Mouse (Mus musculus) heart, adult 11 months (tissue): ENCODE data around the gene Tle1.

Source experiments
- DNase-seq: peaks from one replicate; pipeline ENCODE4 v3.0.0; 2022

Gene Tle1

GRCm38 (mm10) chr4:72200559-72201409 lies at the start of gene Tle1:
TSS of gene Tle1 (minus strand) at chr4:72200919.
- DNase-seq = peak; percentile 100

DNA sequence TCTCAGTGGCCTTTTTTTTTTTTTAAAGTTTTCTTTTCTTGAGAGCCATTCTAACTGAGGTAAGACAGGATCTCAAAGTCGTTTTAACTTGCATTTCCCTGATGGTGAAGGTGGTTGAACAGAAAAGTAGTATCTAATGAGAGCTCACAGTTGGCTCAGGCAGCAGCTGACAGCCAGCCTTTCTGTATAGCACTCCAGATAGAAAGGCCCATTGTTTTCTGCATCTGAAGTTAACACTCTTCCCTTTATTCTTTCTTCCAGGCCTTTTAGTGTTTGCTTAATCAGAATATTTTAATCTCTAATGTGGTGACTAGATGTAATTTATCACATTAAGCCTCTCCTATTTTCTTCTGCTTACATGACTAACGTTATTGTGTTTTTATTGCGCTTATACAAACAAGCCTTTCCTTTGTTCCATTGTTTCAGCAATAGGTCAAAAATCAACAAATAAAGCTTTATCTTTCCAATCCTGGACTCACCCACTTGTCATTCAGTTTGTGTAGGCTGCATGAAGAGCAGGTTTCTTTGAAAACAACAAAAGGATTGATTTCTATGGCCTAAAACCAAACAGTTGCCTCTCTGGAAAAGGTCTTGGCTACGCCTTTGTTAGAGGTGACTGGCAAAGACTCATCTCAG lies 33.0 kb upstream of the Tle1 start:
- DNase-seq = no peak

- no peak for DNase-seq
These were observed 31.5 kb upstream of the Tle1 start for GRCm38 (mm10) chr4:72232206-72232605.

DNA sequence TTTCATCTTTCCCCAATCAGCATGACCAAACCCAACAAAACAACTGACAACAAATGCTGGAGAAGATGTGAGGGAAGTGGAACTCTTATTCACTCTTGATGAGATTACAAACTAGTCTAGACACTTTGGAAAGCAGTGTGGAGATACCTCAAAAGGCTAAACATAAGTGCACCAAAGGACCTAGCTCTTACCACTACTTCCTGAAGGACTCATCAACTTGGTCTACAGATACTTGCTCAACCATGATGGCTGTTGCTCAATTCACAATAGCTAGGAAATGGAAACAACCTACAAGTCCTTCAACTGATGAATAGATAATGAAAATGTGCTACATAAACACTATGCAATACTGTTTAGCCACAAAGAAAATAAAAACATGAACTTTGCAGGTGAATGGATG lies 30.1 kb upstream of the Tle1 start:
- no peak for DNase-seq

- no peak for DNase-seq
These were observed 20.9 kb upstream of the Tle1 start for GRCm38 (mm10) chr4:72221629-72222028.

GRCm38 (mm10) chr4:72204420-72205045 lies 3.8 kb upstream of the Tle1 start:
- no peak for DNase-seq

GRCm38 (mm10) chr4:72201521-72201991 lies 837 bp upstream of the Tle1 start:
- DNase-seq = peak; percentile 93

- no peak for DNase-seq
These were observed 854 bp downstream of the Tle1 start for GRCm38 (mm10) chr4:72199571-72200558.

DNA sequence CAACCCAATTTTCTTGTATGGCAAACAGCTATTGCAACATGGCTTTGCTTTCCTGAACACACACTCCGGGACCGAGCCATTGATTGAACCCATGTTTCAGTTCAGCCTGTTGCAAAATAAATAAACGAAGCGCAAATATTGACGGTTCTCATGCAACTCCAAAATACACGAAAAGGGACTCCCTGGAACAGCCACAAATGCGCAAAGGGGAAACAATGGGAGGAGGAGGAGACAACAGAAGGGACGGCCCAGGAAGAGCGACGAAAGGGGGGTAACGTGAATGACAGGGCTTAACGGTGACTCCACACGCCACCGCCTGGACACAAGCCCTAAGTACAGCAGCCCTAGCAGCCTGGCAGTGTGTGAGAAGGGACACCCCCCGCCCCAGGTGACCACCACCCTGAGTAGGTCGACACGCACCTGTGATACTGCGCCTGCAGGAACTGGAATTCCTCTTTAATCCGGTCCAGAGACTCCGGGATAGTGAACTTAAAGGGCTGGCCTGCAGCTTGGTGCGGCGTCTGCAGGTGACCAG lies 1.8 kb downstream of the Tle1 start:
- DNase-seq = peak; percentile 99

- peak; percentile 89 for DNase-seq
These were observed 2.7 kb downstream of the Tle1 start for GRCm38 (mm10) chr4:72197888-72198605.

- peak; percentile 92 for DNase-seq
These were observed 5.4 kb downstream of the Tle1 start for GRCm38 (mm10) chr4:72195116-72195835.

- DNase-seq = no peak
These were observed 7.4 kb downstream of the Tle1 start for GRCm38 (mm10) chr4:72193276-72193675.

DNA sequence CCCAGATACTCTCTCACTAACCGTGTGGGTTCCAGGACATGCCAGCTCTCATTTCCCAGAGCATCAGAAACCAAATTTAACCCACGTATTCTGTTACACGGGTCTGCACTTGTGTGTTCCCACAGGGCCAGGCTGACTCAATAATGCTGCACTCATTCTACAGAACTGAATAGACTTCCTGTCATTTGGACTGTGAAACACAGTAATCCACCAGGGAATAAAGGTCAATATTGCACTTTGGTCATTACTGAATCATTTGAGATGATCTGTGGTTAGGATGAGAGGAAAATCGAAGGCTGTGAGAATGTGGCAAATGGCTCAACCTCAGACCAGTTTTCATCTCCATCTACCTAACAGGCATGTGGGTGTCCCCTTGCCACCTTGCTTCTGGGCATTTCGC lies 16.2 kb downstream of the Tle1 start:
- DNase-seq = no peak

DNA sequence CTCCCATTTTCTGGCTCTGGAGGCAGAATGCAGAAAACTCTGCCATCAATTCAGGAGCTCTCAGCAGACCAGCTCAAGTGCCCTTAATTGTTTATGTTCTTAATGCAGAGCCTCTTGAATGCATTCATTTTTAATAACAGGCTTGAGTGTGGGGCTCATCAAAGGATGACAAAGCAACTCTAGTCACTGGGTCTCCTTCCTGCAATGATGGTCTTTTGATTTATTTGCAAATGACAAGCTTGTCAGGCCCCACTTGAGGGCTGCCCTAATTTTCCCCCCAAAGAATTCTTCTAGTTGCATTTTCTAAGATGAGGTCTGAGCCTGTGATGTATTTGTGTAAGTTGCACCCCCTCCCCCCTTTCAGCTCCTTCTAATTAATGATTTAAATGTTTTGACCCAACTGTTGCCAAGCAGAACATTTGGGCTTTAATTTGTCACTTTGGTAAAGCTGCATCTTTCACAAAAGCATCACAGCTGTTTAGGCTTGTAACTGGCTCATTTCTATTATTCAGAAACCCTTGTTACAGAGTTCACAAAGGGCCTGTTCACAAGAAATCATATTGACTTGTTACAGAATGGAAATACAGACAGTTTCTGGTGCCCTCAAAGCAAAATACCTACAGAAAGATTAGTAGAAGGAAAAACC lies 18.3 kb downstream of the Tle1 start:
- DNase-seq = no peak

DNA sequence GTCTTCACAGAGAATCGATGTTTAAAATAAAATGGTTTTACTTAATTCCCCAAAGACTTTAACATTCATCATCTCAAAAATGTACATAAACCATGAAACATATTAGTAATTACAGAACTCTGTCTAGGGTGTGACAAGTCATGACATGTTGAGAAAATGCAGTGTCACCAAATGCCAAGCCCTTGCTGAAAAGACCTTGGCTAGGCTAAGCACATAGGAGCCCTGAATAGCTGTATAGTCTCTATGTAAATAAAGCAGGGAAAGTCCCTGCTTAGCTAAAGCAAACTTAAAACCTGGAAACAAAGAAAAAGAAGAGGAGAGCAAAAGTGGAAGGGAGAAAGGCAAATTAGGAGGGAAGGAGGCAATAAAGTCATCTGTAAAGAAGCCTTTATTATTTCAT lies 24.8 kb downstream of the Tle1 start:
- no peak for DNase-seq

DNA sequence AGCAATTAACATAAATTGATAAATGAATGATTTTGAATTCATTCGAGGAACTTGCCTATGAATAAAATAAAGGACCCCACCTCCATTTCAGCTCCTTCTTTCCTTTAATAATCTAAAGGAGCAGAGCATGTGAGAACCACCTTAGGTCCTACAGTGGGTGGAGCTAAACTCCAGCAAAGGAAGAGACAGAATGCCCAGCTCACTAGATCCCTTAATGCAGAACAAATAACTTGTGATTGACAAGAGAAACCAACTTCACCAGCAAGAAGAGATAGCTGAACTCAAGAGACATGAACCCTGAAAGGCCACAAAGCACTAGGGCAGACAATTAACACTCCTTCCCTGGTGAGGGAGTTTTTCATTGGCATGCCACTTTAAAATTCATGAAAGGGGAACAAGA lies 32.5 kb downstream of the Tle1 start:
- DNase-seq = no peak

DNA sequence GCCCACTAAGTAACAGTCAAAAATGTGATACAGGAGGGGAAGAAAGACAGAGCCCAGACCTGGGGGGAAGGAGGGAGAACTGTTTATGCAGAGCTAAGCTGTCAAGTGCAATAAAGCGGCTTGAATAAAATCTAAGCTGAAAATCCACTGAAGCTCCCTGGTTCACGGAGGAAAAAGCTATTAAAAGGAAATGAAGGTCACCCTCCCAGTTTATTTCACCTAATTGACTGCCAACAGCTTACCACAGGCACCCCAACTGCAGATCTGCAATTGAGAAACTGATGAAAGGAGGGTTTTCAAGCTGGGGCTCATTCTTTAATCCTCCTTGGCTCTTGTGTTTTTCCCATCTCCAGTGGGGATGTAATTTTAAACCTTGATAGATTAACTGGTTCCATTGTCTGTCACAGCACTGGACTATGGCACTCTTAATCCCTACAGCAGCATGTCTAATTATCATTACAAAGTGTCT lies 32.9 kb downstream of the Tle1 start:
- DNase-seq = no peak

GRCm38 (mm10) chr4:72167171-72167570 lies 33.5 kb downstream of the Tle1 start:
- no peak for DNase-seq

DNA sequence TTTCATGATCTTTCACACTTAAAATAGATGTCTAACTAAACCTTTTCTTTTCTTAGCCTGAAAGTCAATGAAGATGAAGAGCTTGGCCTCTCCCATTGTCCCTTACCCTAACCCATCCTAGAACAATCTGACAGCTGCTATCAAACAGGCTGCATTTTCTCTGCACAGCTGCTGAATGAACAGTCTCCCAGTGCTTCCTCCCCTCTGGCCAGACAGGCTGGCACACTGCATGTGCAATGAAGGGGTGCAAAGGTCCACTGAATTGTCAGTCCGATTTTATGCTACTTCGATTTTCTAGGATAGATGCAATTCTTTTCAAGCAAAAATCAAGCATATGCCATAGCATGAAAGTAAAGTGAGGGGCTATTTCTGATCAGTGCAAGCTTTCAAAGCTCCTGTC lies 34.2 kb downstream of the Tle1 start:
- no peak for DNase-seq

DNA sequence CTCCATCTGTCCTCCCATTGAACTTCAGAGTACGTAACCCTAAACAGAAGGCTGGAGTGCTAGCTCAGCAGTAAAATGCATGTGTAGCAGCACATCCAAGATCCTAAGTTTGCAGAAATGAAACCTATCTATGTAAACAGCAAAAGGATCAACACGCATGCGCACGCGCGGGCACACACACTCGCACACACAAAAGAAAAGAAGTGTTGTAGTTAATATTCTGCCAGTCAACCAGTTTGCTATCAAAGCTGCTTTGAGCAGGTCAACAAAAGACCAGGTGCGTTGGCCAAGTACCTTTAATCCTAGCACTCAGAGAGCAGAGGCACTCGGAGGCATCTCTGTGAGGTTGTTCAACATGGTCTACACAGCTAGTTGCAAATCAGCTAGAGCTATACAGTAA lies 35.0 kb downstream of the Tle1 start:
- peak; percentile 81 for DNase-seq
